Mouse (Mus musculus): ENCODE results near the gene Tnrc6a. TPM values are rescaled to one million over a fixed set of nuclear protein-coding genes. Genes with fewer than 3 reads are reported as not detected.

Gene Tnrc6a
- 54.5 and 56.0 TPM in 2 replicates for polyA plus RNA-seq (2014; fragmentation: Nextera tagmentation; extraction: Ambion mirVana)

DNA sequence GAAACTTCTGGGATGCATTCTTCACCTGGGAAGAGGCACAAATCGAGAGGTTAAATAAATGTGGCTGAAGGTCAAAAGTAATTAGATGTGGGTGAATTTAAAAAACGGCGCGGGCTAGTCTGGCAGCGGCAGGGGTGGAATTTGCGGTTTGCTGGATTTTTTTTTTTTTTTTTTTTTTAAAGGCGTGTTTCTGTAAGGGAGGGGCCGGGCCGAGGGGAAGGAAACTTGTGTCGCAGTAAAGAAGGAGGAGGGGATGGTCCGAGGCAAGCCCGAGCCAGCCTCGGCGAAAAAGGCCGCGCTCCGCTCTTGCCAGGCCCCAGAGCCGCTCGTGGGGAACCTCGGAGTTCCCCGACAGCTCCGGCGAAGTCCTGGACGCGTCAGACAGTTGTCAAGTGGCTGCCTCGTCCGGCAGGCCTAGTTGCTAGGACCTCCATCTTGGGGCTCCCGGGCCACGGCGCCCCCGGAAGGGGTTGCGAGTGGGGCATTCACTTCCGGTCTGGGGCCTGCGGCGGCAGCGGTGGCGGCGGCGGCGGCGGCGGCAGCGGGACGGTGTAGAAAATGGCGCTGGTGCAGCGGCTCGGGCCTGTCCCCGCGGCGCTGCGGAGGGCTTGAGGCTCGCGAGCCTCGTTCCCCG lies at the start of gene Tnrc6a:
TSS of gene Tnrc6a (plus strand) at position 221 of the 634 bp plus-strand sequence.
- DNase-seq (ENCODE audit: low spot score) (peak; percentile 98), ATAC-seq (replicated peaks; ENCODE audit: low FRiP score, low TSS enrichment, low read depth) (peak; percentile 96)
- peaks cover 21% of the 10 kb centered on the region for H3K36me3 ChIP-seq (ENCODE audit: control insufficient read depth, insufficient read depth, low read length)
- peak within 1 kb of the TSS; percentile 97 for H3K27ac ChIP-seq (ENCODE audit: low read depth)
- H3K27me3 ChIP-seq (replicated peaks; ENCODE audit: control insufficient read depth, insufficient read depth, low read length), result no peaks in the 10 kb centered on the region
- peak within 1 kb of the TSS; percentile 86 for H3K4me3 ChIP-seq (ENCODE audit: low read depth, low read length)
- under 1% methylated on average over 48 of the region's 55 CpGs for WGBS
- no peaks in the 10 kb centered on the region for H3K9me3 ChIP-seq (ENCODE audit: control insufficient read depth, low read length)
- H3K4me1 ChIP-seq (replicated peaks; ENCODE audit: control insufficient read depth, insufficient read depth, low read length), result peaks cover 15% of the 10 kb centered on the region
- H3K9ac ChIP-seq (ENCODE audit: low read length), result peak within 1 kb of the TSS; percentile 99
- H3K4me2 ChIP-seq (ENCODE audit: low read length), result peak within 1 kb of the TSS; percentile 85

DNA sequence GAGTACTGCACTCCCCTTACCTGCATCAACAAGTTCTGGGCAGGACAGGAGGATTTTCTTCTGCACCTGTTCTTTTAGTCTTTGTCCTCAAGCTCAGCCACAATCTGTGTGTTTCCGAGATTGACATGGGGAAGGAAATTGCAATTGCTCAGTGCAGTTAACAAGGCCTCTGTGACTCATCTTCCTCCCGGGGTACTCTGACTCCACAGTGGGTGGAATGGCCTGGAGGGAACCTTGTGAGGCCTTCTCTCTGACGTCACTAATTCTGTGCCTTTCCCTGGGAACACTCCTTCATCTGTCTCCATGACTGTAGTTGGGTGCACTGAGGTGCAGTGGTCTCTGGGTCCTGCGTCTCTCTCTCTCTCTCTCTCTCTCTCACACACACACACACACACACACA lies 41.4 kb upstream of the Tnrc6a start:
- Histone ChIP-seq H3K9ac (ENCODE audit: low read length) (no peak overlapping the region), H3K4me1 (replicated peaks; ENCODE audit: control insufficient read depth, insufficient read depth, low read length) (peaks cover 17% of the 10 kb centered on the region), H3K36me3 (ENCODE audit: control insufficient read depth, insufficient read depth, low read length) (no peaks in the 10 kb centered on the region), H3K9me3 (ENCODE audit: control insufficient read depth, low read length) (no peaks in the 10 kb centered on the region), H3K27ac (ENCODE audit: low read depth) (no peak overlapping the region), H3K4me3 (ENCODE audit: low read depth, low read length) (no peak overlapping the region), H3K4me2 (ENCODE audit: low read length) (no peak overlapping the region), H3K27me3 (replicated peaks; ENCODE audit: control insufficient read depth, insufficient read depth, low read length) (no peaks in the 10 kb centered on the region)
- WGBS, result 82% methylated on average over 4 of the region's 4 CpGs
- DNase-seq (ENCODE audit: low spot score) (no peak), ATAC-seq (replicated peaks; ENCODE audit: low FRiP score, low TSS enrichment, low read depth) (no peak)

DNA sequence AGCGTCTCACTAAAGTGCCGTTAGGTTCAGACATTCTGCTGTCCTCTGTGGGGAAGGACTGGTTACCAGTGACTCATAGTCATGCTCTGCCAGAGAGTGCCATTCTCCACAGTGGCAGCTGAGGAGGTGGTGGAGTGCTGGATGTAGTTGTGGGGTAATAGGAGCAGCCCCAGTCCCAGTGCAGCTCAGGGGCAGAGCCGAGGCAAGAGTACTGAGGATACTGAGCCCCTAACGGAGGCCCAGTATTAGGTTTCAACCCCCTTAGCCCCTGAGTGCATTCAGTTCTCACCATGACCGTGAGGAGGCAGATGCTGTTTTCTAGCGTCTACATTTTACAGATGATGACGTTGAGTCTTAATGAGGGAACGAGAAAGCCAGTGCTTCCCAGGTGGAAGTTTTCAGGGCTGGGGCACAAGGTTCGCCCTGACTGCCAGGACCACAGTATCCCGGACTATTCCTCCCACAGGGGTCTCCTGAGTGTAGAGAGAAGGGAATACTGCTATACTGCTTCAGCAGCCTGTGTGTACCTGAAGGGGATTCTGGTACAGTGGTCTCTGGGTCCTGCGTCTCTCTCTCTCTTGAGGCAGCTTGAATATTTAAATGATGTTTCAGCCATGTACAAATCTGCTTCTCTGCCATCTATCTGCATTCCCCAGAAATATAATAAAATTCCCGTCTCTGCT lies 40.1 kb upstream of the Tnrc6a start:
- Histone ChIP-seq H3K4me3 (ENCODE audit: low read depth, low read length) (no peak overlapping the region), H3K4me1 (replicated peaks; ENCODE audit: control insufficient read depth, insufficient read depth, low read length) (peaks cover 21% of the 10 kb centered on the region), H3K27me3 (replicated peaks; ENCODE audit: control insufficient read depth, insufficient read depth, low read length) (no peaks in the 10 kb centered on the region), H3K4me2 (ENCODE audit: low read length) (no peak overlapping the region), H3K9me3 (ENCODE audit: control insufficient read depth, low read length) (no peaks in the 10 kb centered on the region), H3K9ac (ENCODE audit: low read length) (no peak overlapping the region), H3K36me3 (ENCODE audit: control insufficient read depth, insufficient read depth, low read length) (no peaks in the 10 kb centered on the region), H3K27ac (ENCODE audit: low read depth) (no peak overlapping the region)
- ATAC-seq (replicated peaks; ENCODE audit: low FRiP score, low TSS enrichment, low read depth) (no peak), DNase-seq (ENCODE audit: low spot score) (no peak)
- WGBS, result 16% methylated on average over 12 of the region's 12 CpGs

DNA sequence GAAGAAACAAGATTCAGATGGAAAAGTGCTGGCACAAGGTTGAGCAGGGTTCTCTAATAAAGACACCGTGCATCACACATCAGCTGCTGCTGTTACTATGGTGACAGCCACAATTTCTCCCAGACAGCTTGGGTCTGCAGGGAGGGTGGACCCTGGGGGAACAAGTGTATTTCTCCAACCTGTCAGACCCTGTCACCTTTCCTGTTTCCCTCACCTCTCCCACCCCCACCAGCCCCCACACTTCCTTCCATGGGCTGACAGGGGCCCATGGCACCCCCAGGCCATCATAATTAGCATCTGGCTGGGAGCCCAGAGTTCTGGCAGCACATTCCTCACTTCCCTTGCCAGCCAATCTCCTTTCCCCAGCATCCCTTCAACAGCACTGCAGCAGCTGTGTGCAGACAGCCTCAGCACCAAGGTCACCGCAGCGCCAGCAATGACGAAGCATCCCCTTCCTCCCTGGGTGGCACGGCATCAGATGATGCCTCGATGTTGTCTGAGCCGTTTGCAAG lies 39.4 kb upstream of the Tnrc6a start:
- DNase-seq (ENCODE audit: low spot score) (peak; percentile 67), ATAC-seq (replicated peaks; ENCODE audit: low FRiP score, low TSS enrichment, low read depth) (peak; percentile 59)
- Histone ChIP-seq H3K4me1 (replicated peaks; ENCODE audit: control insufficient read depth, insufficient read depth, low read length) (peaks cover 21% of the 10 kb centered on the region), H3K36me3 (ENCODE audit: control insufficient read depth, insufficient read depth, low read length) (no peaks in the 10 kb centered on the region), H3K27me3 (replicated peaks; ENCODE audit: control insufficient read depth, insufficient read depth, low read length) (no peaks in the 10 kb centered on the region), H3K27ac (ENCODE audit: low read depth) (peak overlapping the region; percentile 43; the same call in 1 of the 2 replicates), H3K9me3 (ENCODE audit: control insufficient read depth, low read length) (no peaks in the 10 kb centered on the region), H3K9ac (ENCODE audit: low read length) (no peak overlapping the region), H3K4me2 (ENCODE audit: low read length) (peak overlapping the region; percentile 36), H3K4me3 (ENCODE audit: low read depth, low read length) (no peak overlapping the region)
- WGBS, result 3% methylated on average over 7 of the region's 7 CpGs

GRCm38 (mm10) chr7:123084708-123085107 lies 39.0 kb upstream of the Tnrc6a start:
- H3K4me3 ChIP-seq (ENCODE audit: low read depth, low read length), result no peak overlapping the region
- peak overlapping the region; percentile 36 for H3K4me2 ChIP-seq (ENCODE audit: low read length)
- peak overlapping the region; percentile 43; the same call in 1 of the 2 replicates for H3K27ac ChIP-seq (ENCODE audit: low read depth)
- no peak for ATAC-seq (replicated peaks; ENCODE audit: low FRiP score, low TSS enrichment, low read depth)
- 16% methylated on average over 13 of the region's 13 CpGs for WGBS
- no peaks in the 10 kb centered on the region for H3K27me3 ChIP-seq (replicated peaks; ENCODE audit: control insufficient read depth, insufficient read depth, low read length)
- no peaks in the 10 kb centered on the region for H3K36me3 ChIP-seq (ENCODE audit: control insufficient read depth, insufficient read depth, low read length)
- peaks cover 21% of the 10 kb centered on the region for H3K4me1 ChIP-seq (replicated peaks; ENCODE audit: control insufficient read depth, insufficient read depth, low read length)
- no peak for DNase-seq (ENCODE audit: low spot score)
- H3K9me3 ChIP-seq (ENCODE audit: control insufficient read depth, low read length), result no peaks in the 10 kb centered on the region
- no peak overlapping the region for H3K9ac ChIP-seq (ENCODE audit: low read length)

- no peak for ATAC-seq (replicated peaks; ENCODE audit: low FRiP score, low TSS enrichment, low read depth)
- 84% methylated on average over 4 of the region's 4 CpGs for WGBS
- no peak overlapping the region for H3K4me2 ChIP-seq (ENCODE audit: low read length)
- DNase-seq (ENCODE audit: low spot score), result no peak
- H3K4me3 ChIP-seq (ENCODE audit: low read depth, low read length), result no peak overlapping the region
- H3K4me1 ChIP-seq (replicated peaks; ENCODE audit: control insufficient read depth, insufficient read depth, low read length), result peaks cover 14% of the 10 kb centered on the region
- no peaks in the 10 kb centered on the region for H3K27me3 ChIP-seq (replicated peaks; ENCODE audit: control insufficient read depth, insufficient read depth, low read length)
- peaks cover 5% of the 10 kb centered on the region; the same call in 1 of the 2 replicates for H3K9me3 ChIP-seq (ENCODE audit: control insufficient read depth, low read length)
- H3K9ac ChIP-seq (ENCODE audit: low read length), result no peak overlapping the region
- H3K36me3 ChIP-seq (ENCODE audit: control insufficient read depth, insufficient read depth, low read length), result no peaks in the 10 kb centered on the region
- no peak overlapping the region for H3K27ac ChIP-seq (ENCODE audit: low read depth)
Observed at GRCm38 (mm10) chr7:123088920-123089319, 34.8 kb upstream of the Tnrc6a start.

DNA sequence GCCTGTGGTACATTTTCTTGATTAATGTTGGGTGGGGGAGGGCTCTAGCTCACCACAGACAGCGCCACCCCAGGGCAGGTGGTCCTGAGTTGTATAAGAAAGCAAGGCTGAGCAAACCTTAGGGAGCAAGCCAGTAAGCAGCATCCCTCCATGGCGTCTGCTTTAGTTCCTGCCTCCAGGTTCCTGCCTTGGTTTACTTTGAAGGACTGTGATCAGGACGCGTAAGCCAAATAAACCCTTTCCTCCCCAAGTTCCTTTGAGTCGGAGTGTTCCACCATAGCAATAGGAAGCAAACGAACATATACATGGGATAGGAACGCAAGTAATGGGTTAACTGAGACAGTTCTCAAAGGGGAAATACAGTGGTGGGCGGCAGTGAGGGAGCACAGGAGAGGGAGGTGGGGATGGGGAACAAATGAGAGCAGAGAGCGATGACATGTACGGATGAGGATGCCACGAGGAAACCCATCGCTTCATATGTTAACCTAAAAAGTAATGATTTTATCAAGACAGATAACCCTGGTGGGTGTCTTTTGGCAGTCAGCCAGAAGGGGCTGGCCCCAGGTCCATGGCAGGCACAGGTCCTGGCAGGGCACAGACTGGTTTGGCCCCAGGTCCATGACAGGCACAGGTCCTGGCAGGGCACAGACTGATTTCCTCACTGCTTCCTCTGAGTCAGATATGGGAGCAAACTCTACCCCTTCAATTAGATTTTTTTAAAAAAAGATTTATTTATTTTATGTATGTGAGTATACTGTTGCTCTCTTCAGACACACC lies 27.2 kb upstream of the Tnrc6a start:
- ATAC-seq (replicated peaks; ENCODE audit: low FRiP score, low TSS enrichment, low read depth) (no peak), DNase-seq (ENCODE audit: low spot score) (no peak)
- Histone ChIP-seq H3K9me3 (ENCODE audit: control insufficient read depth, low read length) (peaks cover 5% of the 10 kb centered on the region; the same call in 1 of the 2 replicates), H3K36me3 (ENCODE audit: control insufficient read depth, insufficient read depth, low read length) (no peaks in the 10 kb centered on the region), H3K4me3 (ENCODE audit: low read depth, low read length) (no peak overlapping the region), H3K27ac (ENCODE audit: low read depth) (peak overlapping the region; percentile 97; the same call in 1 of the 2 replicates), H3K27me3 (replicated peaks; ENCODE audit: control insufficient read depth, insufficient read depth, low read length) (no peaks in the 10 kb centered on the region), H3K4me2 (ENCODE audit: low read length) (no peak overlapping the region), H3K9ac (ENCODE audit: low read length) (no peak overlapping the region), H3K4me1 (replicated peaks; ENCODE audit: control insufficient read depth, insufficient read depth, low read length) (peaks cover 23% of the 10 kb centered on the region; the same call in 1 of the 2 replicates)
- 68% methylated on average over 12 of the region's 12 CpGs for WGBS
